Mouse (Mus musculus) liver, embryonic 12.5 days (tissue): ENCODE data around the gene Myh7. TPM values are rescaled to one million over a fixed set of nuclear protein-coding genes. Genes with fewer than 3 reads are reported as not detected.
"Not testable (repeated sequence)": the region's sequence is repeated elsewhere in the genome, so short reads cannot be mapped to it uniquely, and the experiment has no call there.

Experiments
- ATAC-seq: fragments of 200-750 bp; cut with Nextera tagmentation; 2 replicates; pipeline ENCODE4 v1.8.0; 2017; ENCODE audit warnings: moderate number of reproducible peaks, mild to moderate bottlenecking, moderate library complexity
- H3K27ac ChIP-seq: fragments of 300-500 bp; sonication (generic); 2 replicates; pipeline ENCODE4 v1.5.1; 2016; ENCODE audit warnings: mild to moderate bottlenecking
- H3K27me3 ChIP-seq: fragments of 300-500 bp; sonication (generic); replicated peaks from 2 replicates; pipeline ENCODE4 v1.6.1; 2016; ENCODE audit warnings: mild to moderate bottlenecking, moderate library complexity
- H3K36me3 ChIP-seq: fragments of 300-500 bp; sonication (generic); 2 replicates; pipeline ENCODE4 v1.6.1; 2016; ENCODE audit warnings: mild to moderate bottlenecking, moderate library complexity
- H3K4me1 ChIP-seq: fragments of 300-500 bp; sonication (generic); 2 replicates; pipeline ENCODE4 v1.6.1; 2016
- H3K4me2 ChIP-seq: fragments of 300-500 bp; sonication (generic); 2 replicates; pipeline ENCODE4 v1.6.1; 2016; ENCODE audit warnings: mild to moderate bottlenecking, moderate library complexity
- H3K4me3 ChIP-seq: fragments of 300-500 bp; sonication (generic); 2 replicates; pipeline ENCODE4 v1.5.1; 2016; ENCODE audit warnings: mild to moderate bottlenecking, moderate library complexity
- H3K9ac ChIP-seq: fragments of 300-500 bp; sonication (generic); 2 replicates; pipeline ENCODE4 v1.6.1; 2016; ENCODE audit warnings: mild to moderate bottlenecking, moderate library complexity
- H3K9me3 ChIP-seq: fragments of 300-500 bp; sonication (generic); replicated peaks from 2 replicates; pipeline ENCODE4 v1.6.1; 2016; ENCODE audit warnings: mild to moderate bottlenecking, moderate library complexity
- WGBS: fragments of 180-500 bp; shearing (Covaris S2); methylation state at CpG from one replicate; pipeline ENCODE4 v1.1.7; 2016; ENCODE audit not compliant: insufficient replicate concordance; 5-methylcytosine and 5-hydroxymethylcytosine counted together
- polyA plus RNA-seq: library from polyadenylated mRNA; unstranded; fragments of >200 nt; fragmentation: Nextera tagmentation; extraction: Ambion mirVana; gene quantifications from 2 replicates; pipeline ENCODE4 v1.2.1, GENCODE M21; 2016

The Myh7 gene
- polyA plus RNA-seq, 1 experiment from 2014 or later, result 0.82 TPM

DNA sequence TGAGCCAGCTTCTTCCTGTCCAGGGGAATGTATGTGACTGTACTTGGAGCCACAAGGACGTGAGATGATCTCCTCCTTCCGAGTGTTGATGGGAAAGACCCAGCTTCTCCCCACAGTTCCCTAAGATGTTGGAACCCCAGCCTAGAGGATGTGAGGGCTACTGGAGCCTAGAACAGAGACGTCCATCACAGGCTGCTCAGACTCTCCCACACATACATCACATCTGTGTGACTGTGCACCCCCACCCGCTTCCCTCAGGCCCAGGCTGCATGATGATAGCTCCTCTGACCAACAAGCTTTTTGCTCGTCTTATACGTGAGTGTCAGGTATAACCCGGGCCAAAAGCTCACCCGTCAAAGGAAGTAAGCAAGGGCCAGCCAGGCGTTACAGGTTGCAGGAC is 45.6 kb downstream of the Myh7 start:
- 54% methylated on average over 9 of the region's 9 CpGs for WGBS
- H3K4me2 ChIP-seq, result no peak overlapping the region
- H3K27ac ChIP-seq, result no peak overlapping the region
- H3K27me3 ChIP-seq, result peaks cover 31% of the 10 kb centered on the region
- no peak overlapping the region for H3K4me3 ChIP-seq
- no peaks in the 10 kb centered on the region for H3K4me1 ChIP-seq
- H3K9ac ChIP-seq, result no peak overlapping the region
- H3K36me3 ChIP-seq, result no peaks in the 10 kb centered on the region
- no peak for ATAC-seq
- no peaks in the 10 kb centered on the region for H3K9me3 ChIP-seq

DNA sequence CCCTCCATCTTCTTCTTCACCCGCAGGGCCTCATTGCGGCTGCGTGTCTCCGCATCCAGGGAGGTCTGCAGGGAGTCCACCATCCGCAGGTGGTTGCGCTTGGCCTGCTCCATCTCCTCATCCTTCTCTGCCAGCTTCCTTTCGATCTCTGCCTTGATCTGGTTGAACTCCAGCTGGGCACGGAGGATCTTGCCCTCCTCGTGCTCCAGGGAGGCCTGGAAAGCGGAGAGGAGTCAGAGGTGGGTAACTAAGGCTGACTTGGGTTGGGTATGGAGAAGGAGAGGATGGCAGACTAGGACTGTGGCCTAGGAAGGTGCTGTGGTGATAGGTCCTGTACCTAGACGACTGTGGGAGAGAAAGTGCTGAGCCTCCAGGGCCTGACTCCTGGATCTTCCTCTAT is 47.4 kb downstream of the Myh7 start:
- 72% methylated on average over 11 of the region's 11 CpGs for WGBS
- not testable (repeated sequence) for H3K36me3 ChIP-seq, H3K4me3 ChIP-seq, H3K9me3 ChIP-seq, H3K4me2 ChIP-seq, H3K4me1 ChIP-seq, H3K27ac ChIP-seq, ATAC-seq, H3K9ac ChIP-seq
- peaks cover 21% of the 10 kb centered on the region for H3K27me3 ChIP-seq

DNA sequence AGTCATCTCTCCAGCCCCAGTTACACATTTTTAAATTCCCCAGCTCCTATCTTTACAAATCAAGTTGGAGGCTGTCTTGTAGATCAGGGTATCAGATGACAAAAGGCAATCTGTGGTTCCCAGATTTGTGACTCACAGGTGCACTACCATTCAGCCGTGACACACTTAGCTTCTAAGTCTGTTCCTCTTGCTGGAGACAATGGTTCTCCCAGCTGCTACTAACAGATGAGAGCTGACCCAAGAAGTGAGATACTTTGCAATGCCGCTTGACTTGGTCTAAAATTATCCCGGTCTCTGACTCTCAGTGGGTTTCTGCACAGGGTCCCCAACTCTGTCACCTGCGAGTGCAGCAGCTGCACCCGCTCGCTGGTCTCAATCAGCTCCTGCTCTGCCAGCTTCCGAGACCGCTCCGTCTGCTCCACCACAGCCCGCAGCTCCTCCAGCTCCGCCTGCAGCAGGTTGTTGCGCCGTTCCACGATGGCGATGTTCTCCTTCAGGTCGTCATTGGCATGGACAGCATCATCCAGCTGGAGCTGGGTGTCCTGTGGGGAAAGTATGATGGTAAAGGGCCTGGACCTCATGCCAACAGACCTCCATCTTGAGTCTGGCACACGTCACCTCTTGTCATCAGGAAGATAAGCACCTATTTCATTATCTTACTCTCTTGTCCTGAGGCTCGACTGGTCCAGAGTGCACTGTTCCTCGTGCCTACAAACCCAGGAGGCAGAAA is 48.3 kb downstream of the Myh7 start:
- Histone ChIP-seq H3K36me3 (no peaks in the 10 kb centered on the region), H3K4me2 (no peak overlapping the region), H3K27me3 (peaks cover 19% of the 10 kb centered on the region), H3K4me1 (no peaks in the 10 kb centered on the region), H3K9ac (no peak overlapping the region), H3K27ac (no peak overlapping the region), H3K4me3 (no peak overlapping the region), H3K9me3 (no peaks in the 10 kb centered on the region)
- WGBS, result 67% methylated on average over 19 of the region's 19 CpGs
- no peak for ATAC-seq

DNA sequence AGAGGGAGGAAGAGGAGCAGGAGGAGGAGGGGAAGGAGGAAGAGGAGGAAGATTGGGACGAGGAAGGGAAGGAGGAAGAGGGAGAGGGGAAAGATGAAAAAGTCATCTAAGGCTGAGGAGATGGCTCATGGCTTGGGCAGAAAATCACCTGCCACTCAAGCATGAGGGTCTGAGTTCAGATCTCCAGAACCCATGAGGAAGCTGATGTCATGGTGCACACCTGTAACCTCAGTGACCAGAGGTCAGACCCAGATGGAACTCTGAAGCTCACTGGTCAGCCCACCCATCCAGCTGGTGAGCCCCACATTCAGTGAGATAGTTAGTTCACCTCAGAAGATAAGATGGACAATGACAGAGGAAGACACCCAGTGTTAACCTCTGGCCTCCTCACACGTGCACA is 49.5 kb downstream of the Myh7 start:
- H3K36me3 ChIP-seq, result no peaks in the 10 kb centered on the region
- H3K9me3 ChIP-seq, result no peaks in the 10 kb centered on the region
- no peak overlapping the region for H3K4me2 ChIP-seq
- no peak overlapping the region for H3K27ac ChIP-seq
- H3K9ac ChIP-seq, result no peak overlapping the region
- no peak for ATAC-seq
- WGBS, result 33% methylated on average over 2 of the region's 2 CpGs
- H3K4me1 ChIP-seq, result no peaks in the 10 kb centered on the region
- H3K27me3 ChIP-seq, result peaks cover 21% of the 10 kb centered on the region
- H3K4me3 ChIP-seq, result no peak overlapping the region

DNA sequence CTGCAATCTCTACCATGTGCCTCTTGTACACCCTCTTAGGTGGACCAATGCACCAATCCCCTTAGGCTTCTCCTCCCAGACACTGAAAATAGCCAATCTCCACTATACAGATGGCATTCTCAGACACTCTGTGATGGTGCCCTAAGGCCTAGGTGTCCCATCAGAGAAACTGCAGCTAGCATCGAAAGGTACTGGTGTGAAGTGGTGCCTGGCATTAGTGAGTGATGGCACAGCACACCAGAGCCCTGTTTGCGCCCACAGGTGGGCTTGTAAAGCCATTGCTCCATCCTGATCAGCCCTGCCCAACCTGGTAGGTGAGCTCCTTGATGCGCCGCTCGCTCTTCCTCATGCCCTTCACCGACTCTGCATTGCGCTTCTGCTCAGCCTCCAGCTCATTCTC is 50.5 kb downstream of the Myh7 start:
- H3K27me3 ChIP-seq, result peaks cover 17% of the 10 kb centered on the region; the same call in 1 of the 2 replicates
- WGBS, result 73% methylated on average over 7 of the region's 7 CpGs

DNA sequence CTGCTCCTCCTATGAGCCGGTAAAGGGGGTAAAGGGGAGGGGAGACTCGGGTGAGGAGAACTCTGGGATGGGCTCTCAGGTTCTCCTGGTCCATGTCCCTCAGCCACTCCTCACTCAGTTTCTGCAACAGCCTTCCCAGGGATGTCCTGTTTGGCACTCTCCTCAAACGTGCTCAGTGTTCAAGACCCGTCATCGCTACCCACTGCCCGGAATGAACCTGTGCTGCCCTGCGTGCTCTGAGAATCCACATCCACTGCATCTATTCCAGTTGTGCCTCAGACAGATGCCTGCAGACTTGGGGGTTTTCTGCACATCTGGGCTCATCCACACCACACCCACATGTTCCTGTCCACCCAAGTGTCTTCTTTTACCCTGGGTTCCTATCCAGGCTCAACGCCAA is 51.9 kb downstream of the Myh7 start:
- WGBS, result 68% methylated on average over 8 of the region's 8 CpGs
- Histone ChIP-seq H3K4me2 (no peak overlapping the region), H3K27ac (no peak overlapping the region), H3K4me3 (no peak overlapping the region), H3K27me3 (peaks cover 20% of the 10 kb centered on the region; the same call in 1 of the 2 replicates), H3K36me3 (no peaks in the 10 kb centered on the region), H3K9me3 (no peaks in the 10 kb centered on the region), H3K9ac (no peak overlapping the region), H3K4me1 (no peaks in the 10 kb centered on the region)
- no peak for ATAC-seq

More for the DNA sequence above, 50.5 kb downstream of the Myh7 start:
- Histone ChIP-seq H3K27ac (no peak overlapping the region), H3K4me3 (no peak overlapping the region), H3K9ac (no peak overlapping the region), H3K4me1 (no peaks in the 10 kb centered on the region), H3K36me3 (no peaks in the 10 kb centered on the region), H3K9me3 (no peaks in the 10 kb centered on the region), H3K4me2 (no peak overlapping the region)
- ATAC-seq, result no peak

DNA sequence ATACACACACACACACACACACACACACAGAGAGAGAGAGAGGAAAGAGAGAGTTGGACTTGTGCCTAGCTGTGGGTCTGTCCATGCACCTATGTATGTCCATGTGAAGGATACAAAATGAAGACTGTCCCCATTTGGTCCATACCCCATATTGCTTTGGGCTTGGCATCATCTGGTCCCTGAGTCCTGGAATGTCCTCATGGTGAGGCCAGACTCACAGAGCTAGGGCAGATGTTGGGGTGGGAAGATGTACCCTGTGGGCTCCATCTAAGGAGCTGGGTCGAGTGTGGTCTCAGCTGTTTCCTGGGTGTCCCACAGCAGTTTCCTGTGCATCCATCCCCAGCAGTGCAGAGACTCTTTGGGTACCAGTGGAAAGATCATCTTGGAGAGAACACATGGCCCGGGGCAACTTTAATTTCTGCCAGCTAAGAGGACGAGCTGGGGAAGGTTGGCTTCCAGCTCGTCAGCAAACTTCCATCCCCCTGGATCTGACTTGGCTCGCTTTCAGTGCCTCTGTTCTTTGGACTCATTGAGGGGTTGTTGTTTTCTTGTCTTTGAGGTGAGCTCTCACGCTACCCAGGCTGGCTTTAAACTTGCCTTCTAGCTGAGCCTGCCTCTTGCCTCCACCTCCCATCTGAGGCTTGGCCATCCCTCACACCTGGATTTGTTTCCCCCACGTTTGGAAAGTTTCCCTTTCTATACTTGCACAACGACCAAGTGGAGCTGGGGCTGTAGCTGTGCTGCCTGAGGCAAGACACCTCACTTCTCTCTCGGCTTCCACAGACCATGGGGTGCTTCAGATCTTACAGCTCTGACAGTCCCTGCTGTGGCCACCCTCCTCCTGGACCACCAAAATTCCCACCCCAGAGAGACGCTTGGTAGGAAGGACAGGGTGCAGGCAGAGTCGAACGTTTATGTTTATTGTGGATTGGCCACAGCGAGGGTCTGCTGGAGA is 53.1 kb downstream of the Myh7 start:
- no peak overlapping the region for H3K4me3 ChIP-seq
- H3K9me3 ChIP-seq, result no peaks in the 10 kb centered on the region
- no peaks in the 10 kb centered on the region for H3K4me1 ChIP-seq
- ATAC-seq, result no peak
- no peaks in the 10 kb centered on the region for H3K36me3 ChIP-seq
- H3K27ac ChIP-seq, result no peak overlapping the region
- no peak overlapping the region for H3K4me2 ChIP-seq
- peaks cover 25% of the 10 kb centered on the region; the same call in 1 of the 2 replicates for H3K27me3 ChIP-seq
- no peak overlapping the region for H3K9ac ChIP-seq
- WGBS, result 41% methylated on average over 13 of the region's 13 CpGs

DNA sequence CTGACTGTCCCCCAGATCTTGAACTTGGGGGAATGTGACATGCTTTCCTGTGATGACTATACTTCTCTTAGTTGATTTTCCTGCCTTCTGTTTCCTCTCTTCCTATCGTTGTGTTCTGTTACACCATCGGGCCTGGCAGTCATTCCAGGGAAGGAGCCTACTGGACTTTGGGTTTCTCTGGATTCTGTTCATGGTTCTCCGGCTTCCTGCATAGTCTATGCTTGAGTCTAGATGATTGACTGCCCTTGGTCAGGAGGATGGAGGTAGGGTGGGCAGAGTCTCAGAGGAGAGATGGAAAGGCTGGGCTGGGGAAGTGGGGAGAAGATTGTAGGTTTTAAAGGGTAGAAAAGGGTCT is 54.3 kb downstream of the Myh7 start:
- Histone ChIP-seq H3K27me3 (peaks cover 37% of the 10 kb centered on the region; the same call in 1 of the 2 replicates), H3K4me2 (no peak overlapping the region), H3K4me3 (no peak overlapping the region), H3K36me3 (no peaks in the 10 kb centered on the region), H3K4me1 (no peaks in the 10 kb centered on the region), H3K9me3 (no peaks in the 10 kb centered on the region), H3K27ac (no peak overlapping the region), H3K9ac (no peak overlapping the region)
- no peak for ATAC-seq
- 52% methylated on average over 3 of the region's 3 CpGs for WGBS

DNA sequence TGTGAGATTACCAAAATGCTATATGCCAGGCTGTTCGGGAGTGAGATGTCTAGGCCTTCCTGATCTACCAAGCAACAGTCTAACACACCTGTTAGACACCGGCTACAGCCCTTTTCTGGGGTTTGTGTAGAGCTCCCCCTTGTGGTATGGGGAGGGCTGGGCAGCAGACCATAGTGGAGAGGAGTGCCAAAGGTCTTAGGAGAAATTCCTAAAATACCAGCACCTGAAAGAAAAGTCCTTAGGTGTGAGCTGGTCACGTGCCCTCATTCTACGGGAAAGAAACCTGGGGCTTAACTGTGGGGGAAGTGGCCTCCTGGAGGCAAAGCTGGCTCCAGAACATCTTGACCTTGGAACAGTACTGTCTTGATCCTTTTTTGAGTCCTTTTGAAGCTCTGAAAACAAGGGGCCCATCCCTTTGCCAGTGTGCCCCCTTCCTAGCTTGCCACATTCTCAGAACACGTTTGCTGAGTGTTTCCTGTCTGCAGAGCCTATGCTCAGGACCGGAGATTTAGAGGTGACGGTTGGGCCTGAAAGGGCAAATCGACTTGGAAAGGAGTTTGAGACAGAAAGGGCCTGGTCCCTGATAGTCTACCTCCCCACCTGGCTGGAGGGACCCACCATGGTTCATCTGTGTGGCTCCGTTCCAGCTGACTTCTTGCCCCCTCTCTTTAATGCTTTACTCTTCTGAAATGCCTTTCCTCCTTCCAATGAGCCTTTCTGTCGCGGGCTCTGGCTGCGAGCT is 54.8 kb downstream of the Myh7 start:
- no peaks in the 10 kb centered on the region for H3K36me3 ChIP-seq
- peaks cover 41% of the 10 kb centered on the region for H3K27me3 ChIP-seq
- no peak overlapping the region for H3K9ac ChIP-seq
- no peak overlapping the region for H3K4me2 ChIP-seq
- ATAC-seq, result no peak
- no peaks in the 10 kb centered on the region for H3K9me3 ChIP-seq
- H3K4me3 ChIP-seq, result no peak overlapping the region
- WGBS, result 41% methylated on average over 12 of the region's 12 CpGs
- no peak overlapping the region for H3K27ac ChIP-seq
- no peaks in the 10 kb centered on the region for H3K4me1 ChIP-seq

DNA sequence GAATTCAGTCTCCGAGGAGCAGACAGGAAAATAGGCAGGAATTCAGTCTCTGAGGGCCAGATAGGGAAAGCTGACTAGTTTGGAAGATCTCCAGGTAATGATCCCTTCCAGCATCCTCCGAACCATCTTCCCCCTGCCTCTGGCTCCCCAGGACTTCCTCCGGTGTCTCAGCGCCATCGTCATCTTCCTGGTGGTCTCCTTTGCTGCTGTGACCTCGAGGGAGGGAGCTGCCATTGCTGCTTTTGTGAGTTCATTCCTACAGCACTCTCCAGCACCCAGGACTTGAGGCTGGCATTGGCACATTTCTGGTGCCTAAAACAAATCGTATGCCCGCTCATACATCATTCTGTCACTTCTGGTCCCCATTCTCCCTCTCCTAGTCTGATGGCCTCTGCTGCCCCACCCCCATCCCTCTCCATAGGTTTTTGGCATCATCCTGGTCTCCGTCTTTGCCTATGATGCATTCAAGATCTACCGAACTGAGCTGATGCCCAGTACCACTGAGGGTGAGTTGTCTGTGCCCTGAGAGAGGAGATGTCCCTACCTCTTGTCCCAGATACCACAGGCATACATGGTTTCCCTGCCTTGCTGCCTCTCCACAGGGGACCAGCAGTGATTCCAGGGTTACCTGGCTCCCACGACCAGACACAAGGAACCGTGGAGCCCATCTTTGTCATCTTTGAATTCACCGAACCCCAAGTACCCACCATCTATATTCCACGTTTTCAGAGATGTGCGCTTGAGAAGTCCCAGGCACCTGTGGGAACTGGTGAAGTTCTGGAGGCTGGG is 55.8 kb downstream of the Myh7 start:
- Histone ChIP-seq H3K27me3 (peaks cover 41% of the 10 kb centered on the region), H3K4me1 (no peaks in the 10 kb centered on the region), H3K4me2 (no peak overlapping the region), H3K9ac (no peak overlapping the region), H3K36me3 (no peaks in the 10 kb centered on the region), H3K27ac (no peak overlapping the region), H3K9me3 (no peaks in the 10 kb centered on the region), H3K4me3 (no peak overlapping the region)
- ATAC-seq, result no peak
- 63% methylated on average over 15 of the region's 15 CpGs for WGBS

DNA sequence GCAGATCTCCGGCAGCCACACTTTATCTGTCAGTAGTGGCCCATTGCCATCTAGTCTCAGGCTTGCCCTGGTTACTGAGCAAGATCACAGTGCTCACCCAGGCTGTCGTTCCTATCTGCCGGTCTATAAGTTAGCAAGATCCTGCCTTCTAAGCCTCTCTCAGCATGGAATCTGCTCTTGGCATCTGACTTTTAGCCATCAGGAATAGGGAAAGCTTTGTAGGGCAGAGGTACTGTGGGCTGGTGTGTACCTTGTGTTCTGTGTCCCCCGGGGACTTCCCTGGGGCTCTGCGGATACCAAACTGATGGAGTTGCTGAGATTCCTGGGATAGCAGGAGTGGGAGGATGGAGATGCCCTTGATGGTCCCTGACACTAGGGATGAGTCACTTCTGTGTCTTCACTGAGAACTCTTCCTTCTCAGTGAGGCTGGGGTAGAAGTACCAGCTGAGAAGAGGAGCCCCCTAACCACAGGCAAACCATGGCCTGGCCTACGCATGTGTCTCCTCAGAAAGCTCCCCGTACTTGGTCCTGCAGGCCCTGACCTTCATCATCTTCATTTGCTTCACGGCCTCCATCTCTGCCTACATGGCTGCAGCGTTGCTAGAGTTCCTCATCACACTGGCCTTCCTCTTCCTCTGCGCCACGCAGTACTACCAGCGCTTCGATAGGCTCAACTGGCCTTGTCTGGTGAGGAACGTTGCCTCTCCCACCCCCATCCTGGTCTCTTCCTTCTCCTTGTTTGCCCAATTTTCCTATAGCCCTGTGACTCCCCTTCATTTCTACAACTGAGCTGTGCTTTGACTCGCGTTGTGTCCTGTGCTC is 56.9 kb downstream of the Myh7 start:
- no peaks in the 10 kb centered on the region for H3K4me1 ChIP-seq
- no peak overlapping the region for H3K9ac ChIP-seq
- WGBS, result 68% methylated on average over 16 of the region's 16 CpGs

More for the DNA sequence above, 56.9 kb downstream of the Myh7 start:
- H3K9me3 ChIP-seq, result no peaks in the 10 kb centered on the region
- ATAC-seq, result no peak
- no peak overlapping the region for H3K4me3 ChIP-seq
- peaks cover 45% of the 10 kb centered on the region for H3K27me3 ChIP-seq
- H3K4me2 ChIP-seq, result no peak overlapping the region
- no peak overlapping the region for H3K27ac ChIP-seq
- no peaks in the 10 kb centered on the region for H3K36me3 ChIP-seq
